Mouse (Mus musculus): ENCODE data around the gene Cd72. TPM values are rescaled to one million over a fixed set of nuclear protein-coding genes. Genes with fewer than 3 reads are reported as not detected.
"Not testable (repeated sequence)": the region's sequence is repeated elsewhere in the genome, so short reads cannot be mapped to it uniquely, and the experiment has no call there.

Gene Cd72
- polyA plus RNA-seq, 1 experiment from 2014 or later, result 3.5 TPM

- Histone ChIP-seq H3K36me3 (peaks cover 3% of the 10 kb centered on the region; the same call in 1 of the 2 replicates), H3K27me3 (no peaks in the 10 kb centered on the region), H3K27ac (peak overlapping the region; percentile 91), H3K9me3 (no peaks in the 10 kb centered on the region), H3K4me1 (replicated peaks) (peaks cover 15% of the 10 kb centered on the region), H3K4me2 (peak overlapping the region; percentile 62), H3K9ac (no peak overlapping the region), H3K4me3 (peak overlapping the region; percentile 65)
- ATAC-seq (ENCODE audit: low FRiP score), result no peak
- 47% methylated on average over 12 of the region's 12 CpGs for WGBS
Measured at GRCm38 (mm10) chr4:43492101-43492820, 37.8 kb upstream of the Cd72 start.

- H3K36me3 ChIP-seq, result peaks cover 3% of the 10 kb centered on the region; the same call in 1 of the 2 replicates
- no peak overlapping the region for H3K9ac ChIP-seq
- 80% methylated on average over 5 of the region's 5 CpGs for WGBS
- ATAC-seq (ENCODE audit: low FRiP score), result no peak
- H3K4me2 ChIP-seq, result no peak overlapping the region
- H3K27ac ChIP-seq, result no peak overlapping the region
- H3K27me3 ChIP-seq, result no peaks in the 10 kb centered on the region
- H3K9me3 ChIP-seq, result no peaks in the 10 kb centered on the region
- H3K4me3 ChIP-seq, result no peak overlapping the region
- peaks cover 15% of the 10 kb centered on the region for H3K4me1 ChIP-seq (replicated peaks)
Measured at GRCm38 (mm10) chr4:43490801-43491200, 36.4 kb upstream of the Cd72 start.

GRCm38 (mm10) chr4:43489611-43490010 is 35.2 kb upstream of the Cd72 start:
- no peak overlapping the region for H3K4me3 ChIP-seq
- peaks cover 9% of the 10 kb centered on the region for H3K4me1 ChIP-seq (replicated peaks)
- no peaks in the 10 kb centered on the region for H3K27me3 ChIP-seq
- 93% methylated on average over 3 of the region's 3 CpGs for WGBS
- no peak overlapping the region for H3K27ac ChIP-seq
- H3K9me3 ChIP-seq, result no peaks in the 10 kb centered on the region
- no peaks in the 10 kb centered on the region for H3K36me3 ChIP-seq
- H3K4me2 ChIP-seq, result no peak overlapping the region
- H3K9ac ChIP-seq, result no peak overlapping the region
- no peak for ATAC-seq (ENCODE audit: low FRiP score)

GRCm38 (mm10) chr4:43485666-43486065 is 31.2 kb upstream of the Cd72 start:
- not testable (repeated sequence) for H3K36me3 ChIP-seq; ATAC-seq (ENCODE audit: low FRiP score); H3K4me1 ChIP-seq (replicated peaks); H3K27ac ChIP-seq; H3K9me3 ChIP-seq; H3K27me3 ChIP-seq; H3K4me3 ChIP-seq; H3K9ac ChIP-seq; H3K4me2 ChIP-seq
- WGBS, result 83% methylated on average over 5 of the region's 5 CpGs

- no peak for ATAC-seq (ENCODE audit: low FRiP score)
- H3K27ac ChIP-seq, result no peak within 1 kb of the TSS
- WGBS, result 62% methylated on average over 12 of the region's 12 CpGs
Measured at GRCm38 (mm10) chr4:43483535-43484091, 29.2 kb upstream of the Cd72 start, which contains the start of gene Sit1. Gene Sit1 (minus strand): TSS chr4:43483734.

GRCm38 (mm10) chr4:43482591-43482990 is 28.2 kb upstream of the Cd72 start:
- no peaks in the 10 kb centered on the region for H3K9me3 ChIP-seq
- no peaks in the 10 kb centered on the region for H3K36me3 ChIP-seq
- WGBS, result 79% methylated on average over 10 of the region's 10 CpGs
- H3K27ac ChIP-seq, result no peak overlapping the region
- no peak overlapping the region for H3K9ac ChIP-seq
- no peak for ATAC-seq (ENCODE audit: low FRiP score)
- H3K4me3 ChIP-seq, result no peak overlapping the region
- no peak overlapping the region for H3K4me2 ChIP-seq
- H3K4me1 ChIP-seq (replicated peaks), result peaks cover 4% of the 10 kb centered on the region; the same call in 1 of the 2 replicates
- 0 out of 2 replicates have a peak, but pooled peaks cover 5% of the 10 kb centered on the region for H3K27me3 ChIP-seq

More at GRCm38 (mm10) chr4:43483535-43484091, 29.2 kb upstream of the Cd72 start, which contains the start of gene Sit1:
- H3K9ac ChIP-seq, result no peak within 1 kb of the TSS
- no peaks in the 10 kb centered on the region for H3K36me3 ChIP-seq
- 0 out of 2 replicates have a peak, but pooled peaks cover 5% of the 10 kb centered on the region for H3K27me3 ChIP-seq
- no peaks in the 10 kb centered on the region for H3K9me3 ChIP-seq
- no peak within 1 kb of the TSS for H3K4me3 ChIP-seq
- no peak within 1 kb of the TSS for H3K4me2 ChIP-seq
- no peaks in the 10 kb centered on the region for H3K4me1 ChIP-seq (replicated peaks)

GRCm38 (mm10) chr4:43481894-43482456 is 27.5 kb upstream of the Cd72 start:
- Histone ChIP-seq H3K4me1 (replicated peaks) (peaks cover 4% of the 10 kb centered on the region; the same call in 1 of the 2 replicates), H3K9me3 (no peaks in the 10 kb centered on the region), H3K4me2 (no peak overlapping the region), H3K9ac (no peak overlapping the region), H3K27ac (no peak overlapping the region), H3K36me3 (no peaks in the 10 kb centered on the region), H3K27me3 (0 out of 2 replicates have a peak, but pooled peaks cover 5% of the 10 kb centered on the region), H3K4me3 (no peak overlapping the region)
- no peak for ATAC-seq (ENCODE audit: low FRiP score)
- WGBS, result 71% methylated on average over 7 of the region's 7 CpGs

- Histone ChIP-seq H3K9me3 (no peaks in the 10 kb centered on the region), H3K4me1 (replicated peaks) (peaks cover 4% of the 10 kb centered on the region; the same call in 1 of the 2 replicates), H3K4me3 (no peak overlapping the region), H3K4me2 (no peak overlapping the region), H3K9ac (no peak overlapping the region), H3K27me3 (0 out of 2 replicates have a peak, but pooled peaks cover 5% of the 10 kb centered on the region), H3K36me3 (no peaks in the 10 kb centered on the region), H3K27ac (no peak overlapping the region)
- WGBS, result 92% methylated on average over 5 of the region's 5 CpGs
- no peak for ATAC-seq (ENCODE audit: low FRiP score)
Measured at GRCm38 (mm10) chr4:43480985-43481384, 26.6 kb upstream of the Cd72 start.

GRCm38 (mm10) chr4:43478906-43479832 is 24.7 kb upstream of the Cd72 start:
- Histone ChIP-seq H3K27ac (no peak overlapping the region), H3K9ac (no peak overlapping the region; the same call in 1 of the 2 replicates), H3K27me3 (0 out of 2 replicates have a peak, but pooled peaks cover 5% of the 10 kb centered on the region), H3K9me3 (no peaks in the 10 kb centered on the region), H3K36me3 (no peaks in the 10 kb centered on the region), H3K4me2 (no peak overlapping the region), H3K4me1 (replicated peaks) (peaks cover 4% of the 10 kb centered on the region; the same call in 1 of the 2 replicates), H3K4me3 (no peak overlapping the region)
- ATAC-seq (ENCODE audit: low FRiP score), result no peak
- WGBS, result 47% methylated on average over 24 of the region's 24 CpGs

GRCm38 (mm10) chr4:43478534-43478858 is 24.1 kb upstream of the Cd72 start:
- Histone ChIP-seq H3K4me2 (peak overlapping the region; percentile 47), H3K9me3 (no peaks in the 10 kb centered on the region), H3K4me1 (replicated peaks) (peaks cover 4% of the 10 kb centered on the region; the same call in 1 of the 2 replicates), H3K27ac (no peak overlapping the region), H3K4me3 (peak overlapping the region; percentile 34), H3K36me3 (no peaks in the 10 kb centered on the region), H3K9ac (peak overlapping the region; percentile 63), H3K27me3 (0 out of 2 replicates have a peak, but pooled peaks cover 4% of the 10 kb centered on the region)
- peak; percentile 54 for ATAC-seq (ENCODE audit: low FRiP score)
- WGBS, result 57% methylated on average over 8 of the region's 8 CpGs

- WGBS, result 18% methylated on average over 11 of the region's 11 CpGs
- Histone ChIP-seq H3K9me3 (no peaks in the 10 kb centered on the region), H3K4me2 (peak overlapping the region; percentile 47), H3K4me1 (replicated peaks) (peaks cover 4% of the 10 kb centered on the region; the same call in 1 of the 2 replicates), H3K36me3 (no peaks in the 10 kb centered on the region), H3K9ac (peak overlapping the region; percentile 63), H3K4me3 (peak overlapping the region; percentile 34), H3K27me3 (no peaks in the 10 kb centered on the region), H3K27ac (no peak overlapping the region)
- ATAC-seq (ENCODE audit: low FRiP score), result peak; percentile 92
Measured at GRCm38 (mm10) chr4:43477857-43478533, 23.6 kb upstream of the Cd72 start.

Data from hindbrain, embryonic 13.5 days (tissue).